ENCODE assay signal across 13 mouse cellular contexts in genomic region chr15:98637155-98637554, GRCm38 (mm10). TPM values are rescaled to one million over a fixed set of nuclear protein-coding genes. Genes with fewer than 3 reads are reported as not detected.
A peak's percentile ranks its signal among the peaks of the same experiment; 100 is the strongest.
DNase-seq lines count a peak whose midpoint lies in the region; ATAC-seq and TF ChIP-seq lines count a peak whose summit lies in the region.
"Had no signal": no experiment of that assay in that cellular context is flagged by ENCODE, and none has a peak within 500 bp of the region (broad histone marks: within the 10 kb centered on the region; RNA-seq: fewer than 3 reads in every experiment).

No protein-coding gene starts in this region.

- H3K4me1 ChIP-seq in hindbrain, embryonic 13.5 days (replicated peaks): peaks cover 51% of the 10 kb centered on the region
- H3K4me1 ChIP-seq in hindbrain, embryonic 11.5 days (replicated peaks; ENCODE audit: control insufficient read depth, insufficient read depth, low read length): peaks cover 19% of the 10 kb centered on the region
- peaks cover 45% of the 10 kb centered on the region for H3K4me1 ChIP-seq in embryonic facial prominence, embryonic 13.5 days
- peaks cover 19% of the 10 kb centered on the region for H3K4me1 ChIP-seq in hindbrain, postnatal 0 days (ENCODE audit: insufficient read depth, low read length)
- H3K4me1 ChIP-seq in neural tube, embryonic 15.5 days: peaks cover 50% of the 10 kb centered on the region

- peak overlapping the region; percentile 86 for H3K4me2 ChIP-seq in hindbrain, embryonic 13.5 days
- no peak overlapping the region for H3K4me2 ChIP-seq in hindbrain, embryonic 11.5 days (replicated peaks; ENCODE audit: low read depth, low read length)
- H3K4me2 ChIP-seq in embryonic facial prominence, embryonic 13.5 days: no peak overlapping the region
- peak overlapping the region; percentile 72 for H3K4me2 ChIP-seq in hindbrain, postnatal 0 days (ENCODE audit: low read depth, low read length)
- peak overlapping the region; percentile 86 for H3K4me2 ChIP-seq in neural tube, embryonic 15.5 days
- H3K4me2 ChIP-seq: heart, embryonic 11.5 days had no signal

- 28% methylated on average over 3 of the region's 3 CpGs for WGBS in hindbrain, embryonic 13.5 days
- WGBS in hindbrain, embryonic 11.5 days: 24% methylated on average over 3 of the region's 3 CpGs
- WGBS in embryonic facial prominence, embryonic 13.5 days: 41% methylated on average over 3 of the region's 3 CpGs
- WGBS in hindbrain, postnatal 0 days: 37% methylated on average over 3 of the region's 3 CpGs
- WGBS in neural tube, embryonic 15.5 days: 39% methylated on average over 3 of the region's 3 CpGs

- H3K9me3 ChIP-seq in hindbrain, embryonic 13.5 days: no peaks in the 10 kb centered on the region
- H3K9me3 ChIP-seq in hindbrain, embryonic 11.5 days (ENCODE audit: control insufficient read depth, low read length): no peaks in the 10 kb centered on the region
- no peaks in the 10 kb centered on the region for H3K9me3 ChIP-seq in embryonic facial prominence, embryonic 13.5 days
- no peaks in the 10 kb centered on the region for H3K9me3 ChIP-seq in hindbrain, postnatal 0 days (ENCODE audit: low read length)
- H3K9me3 ChIP-seq in neural tube, embryonic 15.5 days (replicated peaks): no peaks in the 10 kb centered on the region
- H3K9me3 ChIP-seq: lung, embryonic 15.5 days had no signal

- peak overlapping the region; percentile 95 for H3K9ac ChIP-seq in hindbrain, embryonic 13.5 days
- H3K9ac ChIP-seq in hindbrain, embryonic 11.5 days (ENCODE audit: low read depth, low read length): no peak overlapping the region
- H3K9ac ChIP-seq in embryonic facial prominence, embryonic 13.5 days: 0 out of 2 replicates have a peak overlapping the region, but pooled peaks have one; percentile 16
- H3K9ac ChIP-seq in hindbrain, postnatal 0 days (replicated peaks; ENCODE audit: low read length): no peak overlapping the region; the same call in 1 of the 2 replicates
- no peak overlapping the region; the same call in 1 of the 2 replicates for H3K9ac ChIP-seq in neural tube, embryonic 15.5 days (replicated peaks)
- H3K9ac ChIP-seq: lung, embryonic 15.5 days had no signal

- no peak for DNase-seq in hindbrain, embryonic 11.5 days (ENCODE audit: low spot score)
- no peak for DNase-seq in hindbrain, postnatal 0 days (ENCODE audit: low spot score)
- DNase-seq in left cerebral cortex, postnatal 10 days (ENCODE audit: extremely low spot score in 1 of 2, low spot score in 2 of 2): no peak
- no peak for DNase-seq in thymus, postnatal 4 days
- DNase-seq: cerebellum, adult 9-10 months had no signal

- peaks cover 31% of the 10 kb centered on the region for H3K36me3 ChIP-seq in hindbrain, embryonic 13.5 days
- H3K36me3 ChIP-seq in hindbrain, embryonic 11.5 days (ENCODE audit: control insufficient read depth, insufficient read depth, low read length): peaks cover 5% of the 10 kb centered on the region; the same call in 1 of the 2 replicates
- H3K36me3 ChIP-seq in embryonic facial prominence, embryonic 13.5 days: peaks cover 32% of the 10 kb centered on the region
- H3K36me3 ChIP-seq in hindbrain, postnatal 0 days (ENCODE audit: insufficient read depth, low read length): peaks cover 18% of the 10 kb centered on the region; the same call in 1 of the 2 replicates
- peaks cover 27% of the 10 kb centered on the region for H3K36me3 ChIP-seq in neural tube, embryonic 15.5 days

- H3K27ac ChIP-seq in hindbrain, embryonic 13.5 days: no peak overlapping the region
- H3K27ac ChIP-seq in hindbrain, embryonic 11.5 days (ENCODE audit: low read depth, low read length): no peak overlapping the region
- H3K27ac ChIP-seq in embryonic facial prominence, embryonic 13.5 days: no peak overlapping the region
- no peak overlapping the region for H3K27ac ChIP-seq in hindbrain, postnatal 0 days
- no peak overlapping the region for H3K27ac ChIP-seq in neural tube, embryonic 15.5 days (replicated peaks)
- H3K27ac ChIP-seq: lung, embryonic 15.5 days had no signal

- TF ChIP-seq CTCF in hindbrain, postnatal 0 days (IDR thresholded peaks at IDR 0.05; ENCODE audit: low read depth): no peak

- ATAC-seq in hindbrain, embryonic 13.5 days (ENCODE audit: low FRiP score): no peak
- no peak for ATAC-seq in hindbrain, embryonic 11.5 days (ENCODE audit: low FRiP score)
- no peak for ATAC-seq in embryonic facial prominence, embryonic 13.5 days (ENCODE audit: insufficient number of reproducible peaks, insufficient read depth, low FRiP score, low TSS enrichment, low read depth)
- no peak for ATAC-seq in hindbrain, postnatal 0 days
- ATAC-seq in neural tube, embryonic 15.5 days (ENCODE audit: low FRiP score): no peak
- ATAC-seq: activated CD4-positive, CD25-positive, alpha-beta regulatory T cell, adult 4 months had no signal

- H3K4me3 ChIP-seq in hindbrain, embryonic 13.5 days: peak overlapping the region; percentile 76
- no peak overlapping the region for H3K4me3 ChIP-seq in hindbrain, embryonic 11.5 days (ENCODE audit: low read depth, low read length)
- no peak overlapping the region for H3K4me3 ChIP-seq in embryonic facial prominence, embryonic 13.5 days
- H3K4me3 ChIP-seq in hindbrain, postnatal 0 days (ENCODE audit: low read length): no peak overlapping the region
- H3K4me3 ChIP-seq in neural tube, embryonic 15.5 days (replicated peaks): no peak overlapping the region

- intact Hi-C loops in left cerebral cortex, postnatal 10 days (cut with DNase I): no loop called here

- H3K27me3 ChIP-seq in hindbrain, embryonic 13.5 days: 0 out of 2 replicates have a peak, but pooled peaks cover 5% of the 10 kb centered on the region
- H3K27me3 ChIP-seq in hindbrain, embryonic 11.5 days (ENCODE audit: control insufficient read depth, insufficient read depth, low read length): peaks cover 8% of the 10 kb centered on the region
- peaks cover 8% of the 10 kb centered on the region for H3K27me3 ChIP-seq in embryonic facial prominence, embryonic 13.5 days
- no peaks in the 10 kb centered on the region for H3K27me3 ChIP-seq in hindbrain, postnatal 0 days (ENCODE audit: insufficient read depth, low read length)
- no peaks in the 10 kb centered on the region for H3K27me3 ChIP-seq in neural tube, embryonic 15.5 days (replicated peaks)

RNA-seq across cellular contexts. Expression of gene Cacnb3, which starts 6.5 kb away (rescaled TPM):
- polyA plus RNA-seq in hindbrain, embryonic 13.5 days (2015; fragmentation: Nextera tagmentation; extraction: Ambion mirVana): 124 and 135 TPM in 2 replicates
- 41.3 and 42.9 TPM in 2 replicates for polyA plus RNA-seq in hindbrain, embryonic 11.5 days (2014; fragmentation: Nextera tagmentation; extraction: Ambion mirVana)
- polyA plus RNA-seq in embryonic facial prominence, embryonic 13.5 days (2015; fragmentation: Nextera tagmentation; extraction: Ambion mirVana): 55.6 and 55.7 TPM in 2 replicates
- total RNA-seq in hindbrain, postnatal 0 days (2014; rRNA removed): 166 and 183 TPM in 2 replicates
- polyA plus RNA-seq in hindbrain, postnatal 0 days (2015; fragmentation: Nextera tagmentation; extraction: Ambion mirVana): 75.0 and 83.1 TPM in 2 replicates
- polyA plus RNA-seq in neural tube, embryonic 15.5 days (2015; fragmentation: Nextera tagmentation; extraction: Ambion mirVana): 108 and 128 TPM in 2 replicates
- 100 to 1,000 TPM; 173 to 185 TPM for total RNA-seq in left cerebral cortex, postnatal 10 days (2021)
- total RNA-seq: hematopoietic stem cell, adult 5-6 weeks; neutrophil, adult 5-6 weeks had no signal

RNA-seq across cellular contexts. Expression of gene Ddx23, which starts 25.5 kb away (rescaled TPM):
- 27.5 and 28.0 TPM in 2 replicates for polyA plus RNA-seq in hindbrain, embryonic 13.5 days (2015; fragmentation: Nextera tagmentation; extraction: Ambion mirVana)
- polyA plus RNA-seq in hindbrain, embryonic 11.5 days (2014; fragmentation: Nextera tagmentation; extraction: Ambion mirVana): 21.7 and 33.0 TPM in 2 replicates
- 34.5 and 35.4 TPM in 2 replicates for polyA plus RNA-seq in embryonic facial prominence, embryonic 13.5 days (2015; fragmentation: Nextera tagmentation; extraction: Ambion mirVana)
- total RNA-seq in hindbrain, postnatal 0 days (2014; rRNA removed): 52.9 and 68.7 TPM in 2 replicates
- polyA plus RNA-seq in hindbrain, postnatal 0 days (2015; fragmentation: Nextera tagmentation; extraction: Ambion mirVana): 20.1 and 23.4 TPM in 2 replicates
- polyA plus RNA-seq in neural tube, embryonic 15.5 days (2015; fragmentation: Nextera tagmentation; extraction: Ambion mirVana): 20.6 and 21.0 TPM in 2 replicates
- total RNA-seq in left cerebral cortex, postnatal 10 days (2021): 10 to 100 TPM; 55.8 to 58.2 TPM

RNA-seq across cellular contexts. Expression of gene Adcy6, which starts 27.3 kb away (rescaled TPM):
- polyA plus RNA-seq in hindbrain, embryonic 13.5 days (2015; fragmentation: Nextera tagmentation; extraction: Ambion mirVana): 10.1 and 11.7 TPM in 2 replicates
- polyA plus RNA-seq in hindbrain, embryonic 11.5 days (2014; fragmentation: Nextera tagmentation; extraction: Ambion mirVana): 12.4 and 17.3 TPM in 2 replicates
- polyA plus RNA-seq in embryonic facial prominence, embryonic 13.5 days (2015; fragmentation: Nextera tagmentation; extraction: Ambion mirVana): 11.7 and 19.5 TPM in 2 replicates
- total RNA-seq in hindbrain, postnatal 0 days (2014; rRNA removed): 35.1 and 43.2 TPM in 2 replicates
- 5.8 and 6.2 TPM in 2 replicates for polyA plus RNA-seq in hindbrain, postnatal 0 days (2015; fragmentation: Nextera tagmentation; extraction: Ambion mirVana)
- 10.4 and 10.8 TPM in 2 replicates for polyA plus RNA-seq in neural tube, embryonic 15.5 days (2015; fragmentation: Nextera tagmentation; extraction: Ambion mirVana)
- 10 to 100 TPM; 37.1 to 38.1 TPM for total RNA-seq in left cerebral cortex, postnatal 10 days (2021)

RNA-seq across cellular contexts. Expression of gene Rnd1, which starts 40.1 kb away (rescaled TPM):
- polyA plus RNA-seq in hindbrain, embryonic 13.5 days (2015; fragmentation: Nextera tagmentation; extraction: Ambion mirVana): 7.3 and 7.4 TPM in 2 replicates
- polyA plus RNA-seq in hindbrain, embryonic 11.5 days (2014; fragmentation: Nextera tagmentation; extraction: Ambion mirVana): 5.2 and 5.9 TPM in 2 replicates
- 0.50 and 0.59 TPM in 2 replicates for polyA plus RNA-seq in embryonic facial prominence, embryonic 13.5 days (2015; fragmentation: Nextera tagmentation; extraction: Ambion mirVana)
- total RNA-seq in hindbrain, postnatal 0 days (2014; rRNA removed): 22.3 and 26.7 TPM in 2 replicates
- 16.2 and 16.3 TPM in 2 replicates for polyA plus RNA-seq in hindbrain, postnatal 0 days (2015; fragmentation: Nextera tagmentation; extraction: Ambion mirVana)
- polyA plus RNA-seq in neural tube, embryonic 15.5 days (2015; fragmentation: Nextera tagmentation; extraction: Ambion mirVana): 9.4 and 11.3 TPM in 2 replicates
- total RNA-seq in left cerebral cortex, postnatal 10 days (2021): 10 to 100 TPM; 68.6 to 70.1 TPM

Comparison
In these comparisons a context has a peak if more than half of its experiments do, and no peak if none do; other contexts are left out.
1. H3K4me2 ChIP-seq: peak in hindbrain, embryonic 13.5 days (single experiment), hindbrain, postnatal 0 days (single experiment) and neural tube, embryonic 15.5 days (single experiment); none in hindbrain, embryonic 11.5 days (single experiment) and embryonic facial prominence, embryonic 13.5 days (single experiment).
2. H3K9ac ChIP-seq: peak in hindbrain, embryonic 13.5 days (single experiment) and embryonic facial prominence, embryonic 13.5 days (single experiment); none in hindbrain, embryonic 11.5 days (single experiment), hindbrain, postnatal 0 days (single experiment) and neural tube, embryonic 15.5 days (single experiment).